Mouse (Mus musculus) forebrain, embryonic 10.5 days (tissue): ENCODE results near the gene Camkk1. TPM values are rescaled to one million over a fixed set of nuclear protein-coding genes. Genes with fewer than 3 reads are reported as not detected.

Experiments used
- DNase-seq: peaks from one replicate; pipeline ENCODE4 v3.0.0-alpha.2; 2017; ENCODE audit warnings: low spot score; ENCODE audit errors: extremely low spot score
- H3K27ac ChIP-seq: fragments of 300-500 bp; sonication (generic); 2 replicates; pipeline ENCODE4 v1.5.1; 2016; ENCODE audit warnings: mild to moderate bottlenecking
- H3K27me3 ChIP-seq: fragments of 300-500 bp; sonication (generic); 2 replicates; pipeline ENCODE4 v1.6.1; 2016; ENCODE audit warnings: mild to moderate bottlenecking; ENCODE audit not compliant: poor library complexity, severe bottlenecking
- H3K36me3 ChIP-seq: fragments of 300-500 bp; sonication (generic); replicated peaks from 2 replicates; pipeline ENCODE4 v1.6.1; 2016; ENCODE audit warnings: mild to moderate bottlenecking, moderate library complexity
- H3K4me1 ChIP-seq: fragments of 300-500 bp; sonication (generic); 2 replicates; pipeline ENCODE4 v1.6.1; 2016
- H3K4me3 ChIP-seq: fragments of 300-500 bp; sonication (generic); 2 replicates; pipeline ENCODE4 v1.5.1; 2016; ENCODE audit warnings: mild to moderate bottlenecking, moderate library complexity
- H3K9me3 ChIP-seq: fragments of 300-500 bp; sonication (generic); 2 replicates; pipeline ENCODE4 v1.6.1; 2016; ENCODE audit warnings: mild to moderate bottlenecking, moderate library complexity
- WGBS: fragments of 180-500 bp; shearing (Covaris S2); methylation state at CpG from one replicate; pipeline ENCODE4 v1.1.7; 2016; 5-methylcytosine and 5-hydroxymethylcytosine counted together
- polyA plus RNA-seq: library from polyadenylated mRNA; unstranded; fragments of >200 nt; fragmentation: Nextera tagmentation; extraction: Ambion mirVana; gene quantifications from 2 replicates; pipeline ENCODE4 v1.2.1, GENCODE M21; 2016

Camkk1 gene
- 4.6 and 5.4 TPM in 2 replicates for polyA plus RNA-seq

DNA sequence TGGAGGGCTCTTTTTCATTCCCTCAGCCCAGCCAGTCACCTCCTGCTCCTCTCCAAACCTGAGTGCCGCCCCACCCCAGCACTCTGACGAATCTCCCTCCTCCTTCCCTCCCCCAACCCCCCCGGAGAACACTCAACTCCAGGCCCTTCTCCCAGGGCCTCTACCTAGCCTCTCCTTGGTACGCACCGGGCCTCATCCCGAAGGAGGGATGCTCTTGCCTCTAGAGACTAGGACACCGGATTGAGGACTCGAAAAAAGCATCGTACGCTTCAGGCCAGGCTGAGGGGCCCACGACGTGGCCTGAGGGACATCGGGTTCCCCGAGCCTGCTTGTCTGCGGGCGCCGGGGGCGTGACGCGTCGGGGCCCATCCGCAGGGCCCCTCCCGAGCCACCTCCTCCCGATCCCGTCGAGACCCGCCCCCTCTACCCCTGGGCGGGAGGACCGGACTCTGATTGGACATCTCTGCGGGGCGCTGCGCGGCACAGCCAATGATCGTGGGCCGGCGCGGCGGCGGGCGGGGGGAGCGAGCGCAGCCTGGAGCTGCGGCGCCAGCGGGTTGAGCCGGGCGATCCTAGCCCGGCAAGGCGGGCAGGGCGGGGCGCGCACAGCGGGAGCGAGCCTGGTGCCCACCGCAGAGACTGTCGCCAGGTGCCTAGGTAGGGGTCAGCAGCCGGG is at the start of gene Camkk1:
TSS of gene Camkk1 (plus strand) at position 538 of the 676 bp plus-strand sequence.
- Histone ChIP-seq H3K36me3 (no peaks in the 10 kb centered on the region), H3K4me3 (peak within 1 kb of the TSS; percentile 72), H3K27ac (peak within 1 kb of the TSS; percentile 76), H3K4me1 (peaks cover 29% of the 10 kb centered on the region), H3K9me3 (no peaks in the 10 kb centered on the region), H3K27me3 (peaks cover 85% of the 10 kb centered on the region)
- under 1% methylated on average over 57 of the region's 57 CpGs for WGBS
- DNase-seq, result peak; percentile 87

DNA sequence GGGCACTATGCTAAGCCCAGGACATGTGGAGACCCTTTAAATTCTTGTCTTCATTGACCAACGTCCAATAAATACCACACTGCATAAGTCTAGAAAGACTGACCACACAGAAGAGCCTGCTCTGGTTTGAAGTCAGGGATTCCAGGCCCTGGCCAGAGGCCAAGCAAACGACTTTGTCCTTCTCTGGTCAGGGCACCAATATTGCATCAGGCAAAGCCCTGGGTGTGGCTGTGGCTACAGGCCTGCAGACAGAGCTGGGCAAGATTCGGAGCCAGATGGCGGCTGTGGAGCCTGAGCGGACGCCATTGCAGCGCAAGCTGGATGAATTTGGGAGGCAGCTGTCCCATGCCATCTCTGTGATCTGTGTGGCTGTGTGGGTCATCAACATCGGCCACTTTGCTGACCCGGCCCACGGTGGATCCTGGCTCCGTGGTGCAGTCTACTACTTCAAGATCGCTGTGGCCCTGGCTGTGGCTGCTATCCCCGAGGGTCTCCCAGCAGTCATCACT is 43.8 kb upstream of the Camkk1 start:
- Histone ChIP-seq H3K4me1 (peaks cover 6% of the 10 kb centered on the region), H3K9me3 (no peaks in the 10 kb centered on the region), H3K4me3 (no peak overlapping the region), H3K27ac (no peak overlapping the region), H3K36me3 (no peaks in the 10 kb centered on the region), H3K27me3 (peaks cover 17% of the 10 kb centered on the region)
- no peak for DNase-seq
- WGBS, result 82% methylated on average over 13 of the region's 13 CpGs

- Histone ChIP-seq H3K4me1 (peaks cover under 1% of the 10 kb centered on the region; the same call in 1 of the 2 replicates), H3K4me3 (no peak overlapping the region), H3K27me3 (peaks cover 3% of the 10 kb centered on the region), H3K27ac (no peak overlapping the region), H3K36me3 (no peaks in the 10 kb centered on the region), H3K9me3 (no peaks in the 10 kb centered on the region)
- no peak for DNase-seq
- WGBS, result 89% methylated on average over 9 of the region's 9 CpGs
Observed at GRCm38 (mm10) chr11:72982516-72982915, 36.3 kb upstream of the Camkk1 start.

GRCm38 (mm10) chr11:72983283-72983682 is 35.5 kb upstream of the Camkk1 start:
- H3K27me3 ChIP-seq, result no peaks in the 10 kb centered on the region
- no peaks in the 10 kb centered on the region for H3K36me3 ChIP-seq
- DNase-seq, result no peak
- no peaks in the 10 kb centered on the region for H3K9me3 ChIP-seq
- no peak overlapping the region for H3K27ac ChIP-seq
- H3K4me3 ChIP-seq, result no peak overlapping the region
- no peaks in the 10 kb centered on the region for H3K4me1 ChIP-seq
- 44% methylated on average over 5 of the region's 5 CpGs for WGBS

DNA sequence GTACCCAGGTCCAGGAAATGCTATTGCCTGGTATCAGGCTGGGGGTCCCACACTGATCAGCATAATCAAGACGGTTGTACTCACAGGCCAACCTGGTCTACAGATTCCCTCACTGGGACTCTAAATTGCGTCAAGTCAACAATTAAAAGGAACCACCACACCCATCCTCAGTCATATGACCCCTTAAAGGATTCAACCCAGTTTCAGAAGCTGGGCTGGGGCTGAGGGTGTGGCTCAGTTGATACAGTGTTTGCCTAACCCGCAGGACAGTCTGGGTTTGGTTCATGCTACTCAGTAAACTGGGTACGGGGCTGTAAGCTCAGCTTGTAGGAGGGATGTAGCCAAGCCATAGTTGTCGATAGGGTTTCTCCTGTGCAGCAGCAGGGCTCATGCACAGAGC is 32.1 kb upstream of the Camkk1 start:
- Histone ChIP-seq H3K4me1 (peaks cover 12% of the 10 kb centered on the region; the same call in 1 of the 2 replicates), H3K27ac (no peak overlapping the region), H3K4me3 (no peak overlapping the region), H3K9me3 (no peaks in the 10 kb centered on the region), H3K36me3 (no peaks in the 10 kb centered on the region), H3K27me3 (no peaks in the 10 kb centered on the region)
- no peak for DNase-seq
- WGBS, result 86% methylated on average over 5 of the region's 5 CpGs

DNA sequence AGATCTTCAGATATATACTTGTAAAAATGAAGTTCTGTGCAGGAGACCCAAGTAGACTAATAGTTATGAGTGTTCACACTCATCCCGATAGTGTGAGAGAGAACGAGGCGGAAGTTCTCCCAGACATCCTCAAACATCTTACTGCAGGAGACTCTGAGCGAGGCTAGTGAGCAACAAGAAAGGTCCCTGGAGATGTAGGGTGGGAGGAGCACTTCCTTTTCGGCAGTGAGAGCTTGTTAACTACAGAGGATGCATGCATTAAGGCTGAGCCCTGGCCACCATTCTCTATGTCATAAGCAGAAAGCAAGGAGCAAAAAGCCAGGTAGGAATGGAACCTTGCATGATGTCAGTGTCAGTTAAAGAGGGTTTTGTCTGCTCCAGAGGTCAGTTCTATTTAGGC is 31.6 kb upstream of the Camkk1 start:
- H3K4me3 ChIP-seq, result no peak overlapping the region
- peaks cover 16% of the 10 kb centered on the region; the same call in 1 of the 2 replicates for H3K4me1 ChIP-seq
- 78% methylated on average over 5 of the region's 5 CpGs for WGBS
- no peaks in the 10 kb centered on the region for H3K36me3 ChIP-seq
- no peak for DNase-seq
- no peak overlapping the region for H3K27ac ChIP-seq
- H3K9me3 ChIP-seq, result no peaks in the 10 kb centered on the region
- no peaks in the 10 kb centered on the region for H3K27me3 ChIP-seq

GRCm38 (mm10) chr11:72987807-72988206 is 31.0 kb upstream of the Camkk1 start:
- Histone ChIP-seq H3K4me3 (no peak overlapping the region), H3K27ac (no peak overlapping the region), H3K36me3 (no peaks in the 10 kb centered on the region), H3K4me1 (peaks cover 17% of the 10 kb centered on the region; the same call in 1 of the 2 replicates), H3K9me3 (no peaks in the 10 kb centered on the region), H3K27me3 (no peaks in the 10 kb centered on the region)
- DNase-seq, result no peak
- WGBS, result 87% methylated on average over 5 of the region's 5 CpGs

- no peak overlapping the region for H3K4me3 ChIP-seq
- no peaks in the 10 kb centered on the region for H3K36me3 ChIP-seq
- no peak overlapping the region for H3K27ac ChIP-seq
- WGBS, result 84% methylated on average over 6 of the region's 6 CpGs
- H3K9me3 ChIP-seq, result no peaks in the 10 kb centered on the region
- no peak for DNase-seq
- H3K27me3 ChIP-seq, result no peaks in the 10 kb centered on the region
- peaks cover 17% of the 10 kb centered on the region; the same call in 1 of the 2 replicates for H3K4me1 ChIP-seq
Observed at GRCm38 (mm10) chr11:72989044-72989443, 29.8 kb upstream of the Camkk1 start.

GRCm38 (mm10) chr11:72990688-72991087 is 28.1 kb upstream of the Camkk1 start:
- DNase-seq, result no peak
- no peak overlapping the region for H3K4me3 ChIP-seq
- H3K36me3 ChIP-seq, result no peaks in the 10 kb centered on the region
- H3K27ac ChIP-seq, result no peak overlapping the region
- WGBS, result 71% methylated on average over 9 of the region's 9 CpGs
- no peaks in the 10 kb centered on the region for H3K9me3 ChIP-seq
- peaks cover 17% of the 10 kb centered on the region; the same call in 1 of the 2 replicates for H3K4me1 ChIP-seq
- no peaks in the 10 kb centered on the region for H3K27me3 ChIP-seq

- DNase-seq, result no peak
- Histone ChIP-seq H3K27ac (no peak overlapping the region), H3K27me3 (no peaks in the 10 kb centered on the region), H3K9me3 (no peaks in the 10 kb centered on the region), H3K36me3 (no peaks in the 10 kb centered on the region), H3K4me1 (peaks cover 17% of the 10 kb centered on the region; the same call in 1 of the 2 replicates), H3K4me3 (no peak overlapping the region)
- 73% methylated on average over 9 of the region's 9 CpGs for WGBS
Observed at GRCm38 (mm10) chr11:72991961-72992360, 26.8 kb upstream of the Camkk1 start.

DNA sequence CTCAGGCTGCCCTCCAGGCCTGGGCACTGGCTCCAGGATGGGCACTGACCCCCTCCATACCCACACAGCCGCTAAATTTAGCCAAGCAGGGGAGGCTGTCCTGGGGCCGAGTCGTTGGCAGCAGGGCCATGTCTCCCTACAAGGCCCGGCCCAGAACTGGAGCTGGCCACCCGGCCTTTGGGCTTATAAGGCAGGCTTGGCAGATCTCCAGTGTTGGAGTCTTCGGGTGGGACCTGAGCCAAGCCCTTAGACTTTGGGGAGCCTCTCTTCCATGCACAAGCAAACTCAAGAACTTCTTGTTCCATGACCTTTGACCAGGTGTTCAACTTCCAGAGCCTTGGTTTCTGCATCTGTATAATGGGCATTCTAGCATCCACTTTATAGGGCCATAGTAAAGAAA is 22.5 kb upstream of the Camkk1 start:
- H3K4me3 ChIP-seq, result no peak overlapping the region
- peaks cover 21% of the 10 kb centered on the region for H3K4me1 ChIP-seq
- H3K36me3 ChIP-seq, result no peaks in the 10 kb centered on the region
- no peak for DNase-seq
- 93% methylated on average over 6 of the region's 6 CpGs for WGBS
- 0 out of 2 replicates have a peak, but pooled peaks cover 2% of the 10 kb centered on the region for H3K27me3 ChIP-seq
- no peaks in the 10 kb centered on the region for H3K9me3 ChIP-seq
- H3K27ac ChIP-seq, result no peak overlapping the region

GRCm38 (mm10) chr11:72996781-72997180 is 22.0 kb upstream of the Camkk1 start:
- H3K9me3 ChIP-seq, result no peaks in the 10 kb centered on the region
- H3K27me3 ChIP-seq, result 0 out of 2 replicates have a peak, but pooled peaks cover 4% of the 10 kb centered on the region
- WGBS, result 84% methylated on average over 2 of the region's 2 CpGs
- no peaks in the 10 kb centered on the region for H3K36me3 ChIP-seq
- DNase-seq, result no peak
- H3K27ac ChIP-seq, result no peak overlapping the region
- H3K4me1 ChIP-seq, result peaks cover 20% of the 10 kb centered on the region
- no peak overlapping the region for H3K4me3 ChIP-seq

- Histone ChIP-seq H3K4me1 (peaks cover 15% of the 10 kb centered on the region), H3K4me3 (no peak overlapping the region), H3K27me3 (0 out of 2 replicates have a peak, but pooled peaks cover 4% of the 10 kb centered on the region), H3K9me3 (no peaks in the 10 kb centered on the region), H3K27ac (no peak overlapping the region), H3K36me3 (no peaks in the 10 kb centered on the region)
- 80% methylated on average over 13 of the region's 13 CpGs for WGBS
- DNase-seq, result no peak
Observed at GRCm38 (mm10) chr11:72997529-72998326, 21.1 kb upstream of the Camkk1 start.
